Mouse (Mus musculus) embryonic stem cell, embryonic (primary cell): Measurements from ENCODE around the gene Mrps2.

Source experiments
- CTCF ChIA-PET, 4 experiments: fragments of 300-600 bp in 2 of 4; fragments of 350-600 bp in 2 of 4; sonication (Branson Sonifier 250); formaldehyde crosslinking; loops; one replicate each; lab custom pipeline; 2022; ENCODE audit warnings: inconsistent platforms in 2 of 4; lab: Charles Lee
- POLR2A ChIA-PET, 4 experiments: fragments of 300-600 bp in 2 of 4; fragments of 350-600 bp in 2 of 4; sonication (Branson Sonifier 250); formaldehyde crosslinking; loops; one replicate each; lab custom pipeline; 2022; ENCODE audit warnings: antibody characterized with exemption in 4 of 4, inconsistent platforms in 1 of 4; lab: Charles Lee

Gene Mrps2

DNA sequence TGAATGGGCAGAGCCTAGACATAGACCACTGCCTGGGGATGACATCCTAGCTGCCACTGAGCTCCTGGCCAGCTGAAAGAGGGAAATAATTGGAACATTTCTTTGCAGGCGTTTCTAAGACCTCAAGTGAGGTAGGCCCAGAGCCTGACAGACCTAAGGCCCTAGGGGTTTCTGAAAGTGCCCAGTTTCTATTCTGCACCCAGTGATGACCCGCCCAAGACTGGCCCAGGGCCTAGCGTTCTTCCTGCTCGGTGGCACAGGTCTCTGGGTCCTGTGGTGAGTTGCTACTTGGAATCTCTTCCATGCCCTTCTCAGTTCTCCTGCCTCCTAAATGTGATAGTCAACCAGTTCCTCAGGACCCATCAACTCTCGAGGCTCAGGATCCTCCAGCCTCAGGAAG, 29.7 kb downstream of the Mrps2 start:
- ChIA-PET CTCF (interaction anchor here in 2 of 4 experiments (0.7 to 1.5 kb wide), 2 partner anchors 15 to 33 kb away, joined by 3 to 8 read pairs; partner anchors contain the start of gene Ralgds (in 1 of the 2)), POLR2A (interaction anchor here in 2 of 4 experiments (0.8 to 2.1 kb wide), 7 partner anchors 13 to 67 kb away, joined by 3 to 12 read pairs (median 5); partner anchors contain the start of genes Mrps2 (in 1 of the 2) and Ralgds (in 1 of the 2))

- CTCF ChIA-PET: interaction anchor here in 2 of 4 experiments (0.6 to 1.5 kb wide), 2 partner anchors 15 to 34 kb away, joined by 3 to 9 read pairs; partner anchors contain the start of gene Ralgds (in 1 of the 2)
- POLR2A ChIA-PET: no interaction called here
Measured at GRCm38 (mm10) chr2:28498431-28498830, 30.6 kb downstream of the Mrps2 start.

GRCm38 (mm10) chr2:28502987-28503386, 35.1 kb downstream of the Mrps2 start:
- ChIA-PET CTCF (interaction anchor here in 2 of 4 experiments (0.6 to 0.8 kb wide), 2 partner anchors 10 to 80 kb away, joined by 3 to 4 read pairs; partner anchors contain the start of gene Ralgds (in 1 of the 2)), POLR2A (interaction anchor here in 2 of 4 experiments (0.9 to 1.2 kb wide), 3 partner anchors 9 to 25 kb away, joined by 3 to 8 read pairs (median 4); partner anchors contain the start of gene Ralgds (in 2 of the 2))

DNA sequence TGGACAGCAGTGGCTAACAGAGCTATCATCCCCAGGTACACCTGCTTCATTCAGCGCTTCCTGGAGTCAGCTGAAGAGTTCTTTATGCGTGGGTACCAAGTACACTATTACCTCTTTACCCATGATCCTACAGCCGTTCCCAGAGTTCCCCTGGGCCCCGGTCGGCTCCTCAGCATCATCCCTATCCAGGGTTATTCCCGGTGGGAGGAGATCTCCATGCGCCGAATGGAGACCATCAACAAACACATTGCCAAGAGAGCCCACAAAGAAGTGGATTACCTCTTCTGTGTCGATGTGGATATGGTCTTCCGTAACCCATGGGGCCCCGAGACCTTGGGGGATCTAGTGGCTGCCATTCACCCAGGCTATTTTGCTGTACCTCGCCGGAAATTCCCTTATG, 36.8 kb downstream of the Mrps2 start:
- ChIA-PET CTCF (interaction anchor here in 2 of 4 experiments (0.6 to 1.2 kb wide), 2 partner anchors 28 to 117 kb away, joined by 4 read pairs; partner anchors contain the start of gene Gfi1b (in 1 of the 2)), POLR2A (interaction anchor here in 3 of 4 experiments (0.5 to 1.6 kb wide), 6 partner anchors 8 to 162 kb away, joined by 3 to 11 read pairs (median 4); partner anchors contain the start of gene Gbgt1 (in 1 of the 3))

DNA sequence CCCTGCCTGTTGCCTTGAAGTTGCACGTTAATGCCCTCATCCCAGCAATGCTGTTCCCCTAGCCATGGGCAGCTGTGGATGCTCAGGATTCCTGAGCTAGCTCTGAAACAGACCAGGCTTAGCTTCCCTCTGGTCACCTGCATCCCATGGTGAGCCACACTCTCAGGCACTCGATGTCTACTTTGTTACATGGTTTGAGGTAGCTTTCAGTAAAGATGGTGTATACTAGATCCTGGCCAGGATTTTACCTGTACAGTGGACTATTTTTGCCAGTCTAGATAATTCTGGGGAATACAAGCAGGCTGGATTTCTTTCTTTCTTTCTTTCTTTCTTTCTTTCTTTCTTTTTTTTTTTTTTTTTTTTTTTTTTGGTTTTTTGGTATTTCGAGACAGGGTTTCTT, 37.9 kb downstream of the Mrps2 start, which contains the start of gene Gm10134:
Gm10134 (plus strand) TSS at position 301 of the 400 bp plus-strand sequence.
- ChIA-PET CTCF (interaction anchor here (0.6 to 1.8 kb wide), 10 partner anchors 8 to 523 kb away, joined by 3 to 17 read pairs (median 4); partner anchors contain the start of gene 1700007K13Rik (in 1 of the 4)), POLR2A (interaction anchor here in 3 of 4 experiments (0.6 to 2.5 kb wide), 19 partner anchors 9 to 1629 kb away, joined by 3 to 11 read pairs (median 4); partner anchors contain the start of genes 1700007K13Rik (in 1 of the 3), Cel (in 1 of the 3) and Gbgt1 (in 1 of the 3))

GRCm38 (mm10) chr2:28506291-28506690, 38.4 kb downstream of the Mrps2 start:
- ChIA-PET CTCF (interaction anchor here in 3 of 4 experiments (0.6 to 1.8 kb wide), 8 partner anchors 8 to 177 kb away, joined by 3 to 5 read pairs (median 3); partner anchors contain the start of gene 1700007K13Rik (in 1 of the 3)), POLR2A (interaction anchor here in 3 of 4 experiments (0.6 to 2.5 kb wide), 13 partner anchors 10 to 863 kb away, joined by 3 to 9 read pairs (median 4); partner anchors contain the start of gene 1700007K13Rik (in 1 of the 3))

DNA sequence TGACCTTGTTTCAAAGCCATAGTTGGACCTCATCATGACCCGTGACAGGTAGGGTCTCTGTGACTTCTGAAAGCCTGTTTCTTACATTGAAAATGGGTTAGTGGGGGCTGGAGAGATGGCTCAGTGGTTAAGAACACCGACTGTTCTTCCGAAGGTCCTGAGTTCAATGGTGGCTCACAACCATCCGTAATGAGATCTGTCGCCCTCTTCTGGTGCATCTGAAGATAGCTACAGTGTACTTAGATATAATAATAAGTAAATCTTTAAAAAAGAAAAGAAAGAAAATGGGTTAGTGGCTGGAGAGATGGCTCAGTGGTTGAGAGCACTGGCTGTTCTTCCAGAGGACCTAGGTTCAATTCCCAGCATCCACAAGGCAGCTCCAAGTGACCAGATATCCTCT, 43.7 kb downstream of the Mrps2 start:
- ChIA-PET POLR2A (interaction anchor here in 3 of 4 experiments (0.8 to 4.0 kb wide), 17 partner anchors 9 to 79 kb away, joined by 3 to 18 read pairs (median 4); partner anchors contain the start of genes 1700007K13Rik (in 2 of the 3), Gbgt1 (in 1 of the 3), Gtf3c5 (in 1 of the 3) and Mrps2 (in 1 of the 3)), CTCF (interaction anchor here (0.7 to 3.5 kb wide), 22 partner anchors 10 to 837 kb away, joined by 3 to 21 read pairs (median 3); partner anchors contain the start of genes 1700007K13Rik (in 2 of the 4) and Gtf3c5 (in 1 of the 4))

DNA sequence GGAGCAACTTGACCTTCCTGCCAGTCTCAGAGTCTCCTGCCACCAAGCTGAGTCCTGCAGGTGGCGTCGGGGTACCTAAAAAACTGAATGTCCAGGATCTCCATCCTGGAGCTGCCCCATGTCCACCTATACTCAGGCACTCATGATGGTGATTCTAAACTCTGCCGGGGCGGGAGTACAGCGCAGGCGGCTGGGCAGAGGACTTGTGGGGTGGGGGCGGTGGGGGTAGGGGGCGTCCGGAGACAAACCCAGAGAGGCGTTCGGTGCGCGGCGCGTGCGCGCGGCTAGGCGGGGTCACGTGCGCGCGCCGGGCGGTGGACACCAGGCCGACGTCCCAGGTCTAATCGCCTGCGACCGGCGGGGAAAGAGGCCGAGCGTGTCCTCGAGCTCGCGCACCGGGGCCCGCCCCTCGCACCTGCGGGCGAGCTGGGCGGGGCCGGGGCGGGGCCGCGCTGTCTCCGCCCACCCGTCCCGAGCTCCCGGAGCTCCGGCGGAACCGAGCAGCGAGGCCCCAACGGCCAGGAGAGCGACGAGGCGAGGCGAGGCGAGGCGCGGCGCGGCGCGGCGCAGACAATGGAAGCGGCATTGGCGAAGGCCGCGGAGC, 45.0 kb downstream of the Mrps2 start, which contains the start of gene Ralgds:
Ralgds (plus strand) TSS at position 328 of the 604 bp plus-strand sequence.
- ChIA-PET POLR2A (interaction anchor here (0.5 to 3.1 kb wide), 29 partner anchors 10 to 616 kb away, joined by 3 to 18 read pairs (median 4); partner anchors contain the start of genes Gtf3c5 (in 3 of the 4), 1700007K13Rik (in 2 of the 4), Gbgt1 (in 2 of the 4) and Mrps2 (in 2 of the 4)), CTCF (interaction anchor here (0.6 to 3.5 kb wide), 21 partner anchors 10 to 309 kb away, joined by 3 to 21 read pairs (median 4); partner anchors contain the start of genes 1700007K13Rik (in 1 of the 4) and Gtf3c5 (in 1 of the 4))

DNA sequence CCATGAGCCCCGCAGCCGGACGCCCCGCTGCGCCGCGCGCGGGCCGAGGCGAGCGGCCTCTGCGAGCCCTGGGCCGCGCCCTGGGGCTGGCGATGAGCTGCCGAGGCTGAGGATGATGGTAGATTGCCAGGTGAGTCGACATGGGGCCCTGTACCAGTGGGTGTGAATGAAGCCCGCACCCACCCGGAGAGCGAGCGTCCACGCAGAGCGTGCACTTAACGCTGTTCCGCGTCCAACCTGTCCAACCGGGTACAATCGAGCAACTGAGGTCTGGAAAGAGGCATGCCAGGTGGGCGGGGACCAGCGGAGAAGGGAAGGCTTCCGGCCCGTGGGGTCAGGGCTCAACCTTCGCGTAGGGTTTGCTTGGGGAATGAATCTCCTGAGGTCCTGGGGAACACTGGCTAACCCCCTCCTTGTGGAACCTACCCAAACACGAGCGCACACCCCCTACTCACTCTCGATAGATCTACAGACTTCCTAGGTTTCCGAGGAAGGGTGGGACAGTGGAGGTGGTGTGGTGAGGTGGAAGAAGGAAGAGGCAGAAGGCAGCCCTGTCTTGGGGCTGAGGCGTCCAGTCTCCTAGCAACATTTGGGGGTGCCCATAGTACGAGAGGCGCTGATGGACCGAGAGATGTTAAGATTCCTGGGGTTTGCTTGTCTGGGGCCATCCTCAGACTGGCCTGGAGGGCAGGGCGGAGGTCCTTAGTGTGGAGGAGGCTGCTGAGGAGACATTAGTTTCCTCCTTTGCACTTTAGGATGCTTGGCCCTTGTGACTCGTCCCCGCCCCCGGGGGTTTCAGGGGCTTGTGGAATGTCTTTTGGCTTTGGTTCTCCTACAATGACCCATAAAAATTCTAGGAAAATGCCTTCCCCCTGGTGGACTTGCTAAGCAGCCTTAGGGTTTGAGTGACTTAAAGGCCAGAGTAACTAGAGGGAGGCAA, 45.8 kb downstream of the Mrps2 start:
- POLR2A ChIA-PET: interaction anchor here in 3 of 4 experiments (0.7 to 3.1 kb wide), 25 partner anchors 10 to 617 kb away, joined by 3 to 18 read pairs (median 4); partner anchors contain the start of genes Gtf3c5 (in 3 of the 3), 1700007K13Rik (in 2 of the 3), Gbgt1 (in 2 of the 3) and Mrps2 (in 1 of the 3)

GRCm38 (mm10) chr2:28514489-28514888, 46.6 kb downstream of the Mrps2 start:
- ChIA-PET POLR2A (interaction anchor here in 3 of 4 experiments (0.7 to 2.7 kb wide), 6 partner anchors 11 to 60 kb away, joined by 3 to 10 read pairs (median 4); no protein-coding TSS in a partner anchor), CTCF (interaction anchor here in 3 of 4 experiments (0.5 to 4.4 kb wide), 18 partner anchors 9 to 1102 kb away, joined by 3 to 21 read pairs (median 4); partner anchors contain the start of genes Gm10134 (in 2 of the 3) and Gtf3c5 (in 1 of the 3))

More for the DNA sequence above, 45.8 kb downstream of the Mrps2 start:
- CTCF ChIA-PET: interaction anchor here in 3 of 4 experiments (0.6 to 3.5 kb wide), 23 partner anchors 8 to 1102 kb away, joined by 3 to 21 read pairs (median 4); partner anchors contain the start of genes Gm10134 (in 2 of the 3) and Gtf3c5 (in 1 of the 3)

GRCm38 (mm10) chr2:28517206-28517909, 49.5 kb downstream of the Mrps2 start:
- ChIA-PET CTCF (interaction anchor here (0.6 to 4.4 kb wide), 77 partner anchors 8 to 1023 kb away, joined by 3 to 60 read pairs (median 4); partner anchors contain the start of genes Gtf3c5 (in 4 of the 4), Gm10134 (in 2 of the 4), 1700007K13Rik (in 1 of the 4) and Ppp1r26 (in 1 of the 4)), POLR2A (interaction anchor here in 3 of 4 experiments (0.5 to 2.7 kb wide), 44 partner anchors 8 to 1617 kb away, joined by 3 to 24 read pairs (median 4); partner anchors contain the start of genes 1700007K13Rik (in 2 of the 3), Gtf3c5 (in 2 of the 3), Gm10134 (in 1 of the 3) and Tsc1 (in 1 of the 3))

DNA sequence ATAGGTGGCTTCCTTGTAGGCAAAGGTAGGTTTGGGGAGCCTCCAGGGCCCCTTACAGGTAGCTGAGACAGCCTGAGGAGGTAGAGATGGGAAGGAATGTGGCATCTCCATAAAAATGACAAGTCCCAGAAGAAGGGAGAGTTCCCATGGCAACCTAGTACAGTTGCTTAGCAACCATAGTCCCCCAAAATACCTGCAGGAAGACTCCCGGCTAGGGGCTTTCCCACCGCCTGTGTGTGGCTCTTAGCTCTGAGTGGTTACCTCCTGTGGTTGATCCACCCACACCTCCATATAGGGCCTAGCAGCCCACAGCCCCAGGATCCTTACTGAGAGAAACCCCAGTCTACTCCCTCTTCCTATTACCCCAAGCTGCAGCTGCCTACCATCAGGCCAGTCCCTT, 50.4 kb downstream of the Mrps2 start:
- ChIA-PET POLR2A (interaction anchor here (0.6 to 2.7 kb wide), 19 partner anchors 10 to 84 kb away, joined by 3 to 24 read pairs (median 6); partner anchors contain the start of genes Gtf3c5 (in 2 of the 4) and 1700007K13Rik (in 1 of the 4)), CTCF (interaction anchor here (0.6 to 4.4 kb wide), 18 partner anchors 8 to 89 kb away, joined by 3 to 60 read pairs (median 6); partner anchors contain the start of gene Gtf3c5 (in 3 of the 4))

DNA sequence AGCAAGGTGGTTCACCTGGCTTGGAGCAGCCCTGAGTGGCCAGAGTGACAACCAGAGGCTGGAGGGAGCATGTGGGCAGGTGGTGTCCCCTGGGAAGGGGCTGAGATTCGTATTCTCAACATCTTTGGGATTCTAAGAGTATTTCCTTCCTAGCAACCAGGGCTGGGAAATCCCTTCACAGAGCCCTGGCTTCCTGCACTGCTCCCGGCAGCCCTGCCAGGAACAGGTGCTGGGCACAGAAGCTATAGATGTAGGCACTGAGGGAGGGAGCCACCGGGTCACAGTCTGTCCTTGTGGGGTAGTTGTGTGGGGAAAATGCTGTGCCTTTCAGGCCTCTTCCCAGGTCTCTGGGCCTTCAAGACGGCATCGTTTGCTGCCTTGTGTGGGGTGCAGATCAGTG, 52.7 kb downstream of the Mrps2 start:
- ChIA-PET POLR2A (interaction anchor here in 2 of 4 experiments (0.6 to 2.9 kb wide), 2 partner anchors 19 to 63 kb away, joined by 5 to 8 read pairs; partner anchors contain the start of gene Gtf3c5 (in 1 of the 2)), CTCF (interaction anchor here in 1 of 4 experiments (2.2 kb wide), 1 partner anchor 26 kb away, joined by 7 read pairs; no protein-coding TSS in a partner anchor)
